Mouse (Mus musculus) cerebellum, adult 2 months (tissue): ENCODE measurements around the gene Cbr3.

Experiments
- CTCF ChIP-seq: fragments of 200-500 bp; IDR thresholded peaks from 2 replicates; pipeline ENCODE4 v1.5.1; 2011; ENCODE audit warnings: low read depth, mild to moderate bottlenecking, control low read depth, low read length, moderate library complexity, borderline replicate concordance; ENCODE audit not compliant: insufficient read depth
- POLR2A ChIP-seq: fragments of 200-500 bp; IDR thresholded peaks from 2 replicates; pipeline ENCODE4 v1.6.1; 2011; ENCODE audit warnings: low read length, control low read depth, borderline replicate concordance; ENCODE audit not compliant: insufficient read depth

DNA sequence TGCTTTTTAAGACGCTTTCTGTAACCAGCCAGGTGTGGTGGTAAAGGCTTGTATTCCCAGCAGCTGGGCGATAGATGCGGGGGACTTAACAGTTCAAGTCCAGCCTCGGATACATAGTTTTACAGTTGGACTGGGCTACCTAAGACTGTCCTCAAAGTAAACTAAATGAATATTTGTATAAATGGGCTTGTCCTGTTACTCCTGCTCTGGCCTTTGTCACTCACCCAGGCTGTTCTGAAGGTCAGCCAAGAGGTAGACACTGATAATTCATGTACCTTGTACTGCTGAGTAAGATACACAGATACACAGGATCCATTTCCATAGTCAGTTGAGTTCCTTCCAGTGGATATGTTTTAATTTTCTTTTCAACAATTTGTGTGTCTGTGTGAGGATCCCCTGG, 43.2 kb downstream of the Cbr3 start:
- TF ChIP-seq POLR2A (no peak), CTCF (no peak)
